Mouse (Mus musculus) myocyte (in vitro differentiated cells): Measurements from ENCODE around the gene Cntfr.

ENCODE experiments used
- CEBPB ChIP-seq: IDR thresholded peaks from 2 replicates; pipeline ENCODE4 v1.6.1; 2011; ENCODE audit warnings: mild to moderate bottlenecking, moderate library complexity; ENCODE audit not compliant: poor library complexity, insufficient read depth, severe bottlenecking
- E2F4 ChIP-seq: IDR thresholded peaks from one replicate; pipeline ENCODE4 v1.6.1; 2011; ENCODE audit warnings: mild to moderate bottlenecking, control low read depth, moderate library complexity; ENCODE audit not compliant: insufficient read depth
- MAX ChIP-seq: IDR thresholded peaks from one replicate; pipeline ENCODE4 v1.6.1; 2011; ENCODE audit warnings: low read depth, mild to moderate bottlenecking, control low read depth
- MYOG ChIP-seq, 3 experiments: IDR thresholded peaks; one replicate each; pipeline ENCODE4 v1.6.1; 2011; ENCODE audit warnings: control low read depth in 2 of 3, low read depth in 2 of 3, mild to moderate bottlenecking in 2 of 3; ENCODE audit not compliant: insufficient read length in 2 of 3, control insufficient read depth in 1 of 3, insufficient read depth in 1 of 3
- POLR2A ChIP-seq: IDR thresholded peaks from one replicate; pipeline ENCODE4 v1.6.1; 2011; ENCODE audit warnings: low read depth, mild to moderate bottlenecking, control low read depth, moderate library complexity; ENCODE audit not compliant: insufficient read length
- POLR2AphosphoS2 ChIP-seq: IDR thresholded peaks from one replicate; pipeline ENCODE4 v1.6.1; 2011; ENCODE audit warnings: low read depth, control low read depth; ENCODE audit not compliant: insufficient read length
- REST ChIP-seq: IDR thresholded peaks from one replicate; pipeline ENCODE4 v1.6.1; 2011; ENCODE audit warnings: mild to moderate bottlenecking, control low read depth, moderate library complexity; ENCODE audit not compliant: insufficient read depth, insufficient read length
- TCF3 ChIP-seq: IDR thresholded peaks from one replicate; pipeline ENCODE4 v1.6.1; 2011; ENCODE audit warnings: low read depth, control low read depth; ENCODE audit not compliant: insufficient read length
- USF1 ChIP-seq: IDR thresholded peaks from one replicate; pipeline ENCODE4 v1.6.1; 2011; ENCODE audit warnings: low read depth, mild to moderate bottlenecking, control low read depth, moderate library complexity

GRCm38 (mm10) chr4:41635906-41636305 lies 61.0 kb downstream of the Cntfr start:
- no peak for TF ChIP-seq POLR2A
- peak in 2 of 3 experiments; percentile 9 to 56 for TF ChIP-seq MYOG (IDR thresholded peaks at IDR 0.05; ENCODE audit: control insufficient read depth in 1 of 3, insufficient read depth in 1 of 3, insufficient read length in 2 of 3, low read depth in 2 of 3)
- TF ChIP-seq CEBPB = no peak
- no peak for TF ChIP-seq TCF3
- no peak for TF ChIP-seq REST
- no peak for TF ChIP-seq POLR2AphosphoS2
- no peak for TF ChIP-seq E2F4
- no peak for TF ChIP-seq USF1
- no peak for TF ChIP-seq MAX
